Mouse (Mus musculus): ENCODE measurements around the gene Olfr204.

DNA sequence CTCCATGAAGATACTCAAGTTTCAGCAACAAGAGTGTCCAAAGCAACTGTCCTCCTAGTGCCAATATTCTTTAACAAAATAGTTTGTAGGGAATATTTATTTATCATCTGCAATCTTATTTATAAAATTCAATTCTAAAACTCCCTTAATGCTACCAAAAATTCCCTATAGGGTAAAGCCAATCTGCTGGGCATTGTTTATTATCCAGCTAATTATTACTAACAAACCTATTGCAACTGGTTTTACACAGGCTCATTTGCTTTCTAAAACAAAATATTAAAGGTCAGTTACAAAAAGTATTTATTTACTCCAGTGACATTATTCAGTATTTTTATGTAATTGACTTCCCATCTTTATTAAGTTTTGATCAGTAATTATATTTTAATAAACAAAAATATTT, at the start of gene Olfr204:
- TF ChIP-seq CTCF (IDR thresholded peaks at IDR 0.05; ENCODE audit: low read depth) = no peak
- no peak for TF ChIP-seq EP300 (IDR thresholded peaks at IDR 0.05; ENCODE audit: low read depth)

Measured in liver, embryonic 14.5 days (tissue).